Mouse (Mus musculus) brain, embryonic 18.5 days (tissue): Measurements from ENCODE around the gene Fam129b.

ENCODE experiments used
- DNase-seq: peaks from one replicate; pipeline ENCODE4 v3.0.0-alpha.2; 2012; ENCODE audit warnings: low read depth, low spot score

Gene Fam129b

DNA sequence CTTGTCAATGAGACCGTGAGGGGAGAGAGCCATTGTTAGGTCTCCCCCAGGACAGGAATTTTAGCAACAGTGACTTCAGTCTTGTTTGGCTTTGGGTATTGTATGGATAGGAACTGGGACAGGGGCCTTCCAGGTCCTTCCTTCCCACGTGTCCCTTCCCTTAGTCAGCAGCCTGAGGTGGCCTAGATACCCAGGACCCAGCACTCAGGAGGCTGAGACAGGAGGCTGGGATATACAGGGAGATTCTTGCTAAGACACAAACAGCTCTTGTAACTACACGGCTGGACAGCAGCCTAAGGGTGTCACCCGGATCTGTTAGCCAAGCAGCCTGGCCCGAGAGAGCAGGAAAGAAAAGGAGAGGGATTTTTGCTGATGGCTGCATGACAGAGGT is 16.3 kb upstream of the Fam129b start:
- DNase-seq = no peak

DNA sequence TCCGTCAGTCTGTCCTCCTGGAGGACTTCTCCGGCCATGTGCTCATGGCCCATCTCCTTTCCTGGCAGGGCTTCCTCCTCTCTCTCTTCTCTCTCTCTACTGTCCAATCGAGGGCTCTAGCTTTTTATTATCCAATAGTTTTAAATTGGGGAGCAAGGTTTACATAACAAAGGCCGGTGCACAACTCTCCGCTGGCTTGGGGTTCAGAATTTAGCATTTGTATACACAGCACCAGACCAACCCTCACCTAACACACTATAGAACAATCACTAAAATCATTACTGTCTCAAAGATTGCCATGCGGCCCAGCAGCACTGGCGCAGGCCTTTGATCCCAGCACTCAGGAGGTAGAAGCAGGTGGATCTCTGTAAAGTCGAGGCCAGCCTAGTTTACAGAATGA is 15.1 kb upstream of the Fam129b start:
- no peak for DNase-seq

DNA sequence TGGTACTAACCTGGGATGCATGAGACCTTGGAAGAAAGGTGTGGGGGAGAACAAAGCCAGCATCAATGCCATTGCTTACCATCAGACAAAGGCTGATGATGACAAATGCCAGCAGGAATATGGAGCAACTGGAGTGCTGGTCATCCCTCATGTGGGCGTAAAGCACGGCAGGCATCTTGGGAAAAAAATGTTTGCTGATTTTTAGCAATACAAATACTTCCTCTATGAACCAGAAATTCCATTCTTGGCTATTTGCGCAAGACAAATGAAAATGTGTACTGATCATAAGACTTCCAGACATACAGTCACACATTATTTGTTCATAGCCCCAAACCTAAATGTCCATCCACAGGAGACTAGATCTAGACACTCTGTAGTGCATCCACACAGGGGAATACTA is 12.6 kb upstream of the Fam129b start:
- no peak for DNase-seq

DNA sequence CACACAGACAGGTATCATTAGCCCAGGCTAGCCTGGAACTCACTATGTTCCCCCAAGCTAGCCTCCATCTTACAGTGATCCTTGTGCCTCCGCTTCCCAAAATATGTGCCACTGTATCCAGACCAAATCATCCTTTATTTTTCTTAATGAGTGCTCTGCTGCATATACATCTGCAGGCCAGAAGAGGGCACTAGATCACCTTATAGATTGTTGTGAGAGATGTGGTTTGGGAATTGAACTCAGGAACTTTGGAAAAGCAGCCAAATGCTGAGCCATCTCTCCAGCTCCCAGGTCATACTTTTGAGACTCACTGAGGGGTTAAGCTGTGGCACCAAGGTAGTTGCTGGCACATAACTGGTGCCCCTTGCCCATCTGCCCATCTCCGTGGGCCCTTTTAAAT is 11.2 kb upstream of the Fam129b start:
- DNase-seq = no peak

DNA sequence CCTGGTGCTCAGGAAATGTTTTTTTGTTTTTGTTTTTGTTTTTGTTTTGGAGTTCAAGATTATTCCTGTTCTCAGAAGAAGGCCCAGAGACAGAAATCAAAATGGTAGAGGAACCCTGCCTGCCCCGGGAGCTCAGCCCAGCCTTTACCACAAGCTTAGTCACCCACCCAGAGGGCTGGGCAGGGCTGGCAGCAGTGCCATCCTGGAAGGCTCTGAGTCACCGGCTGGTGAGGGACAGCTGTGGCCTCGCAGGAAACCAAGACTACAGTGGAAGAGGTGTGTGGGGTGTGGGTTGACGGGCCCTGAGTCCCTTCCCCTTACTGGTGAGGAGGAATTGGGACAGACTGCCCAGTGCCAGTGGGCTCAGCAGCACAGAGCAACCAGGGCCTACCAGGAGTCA is 8.6 kb upstream of the Fam129b start:
- no peak for DNase-seq

DNA sequence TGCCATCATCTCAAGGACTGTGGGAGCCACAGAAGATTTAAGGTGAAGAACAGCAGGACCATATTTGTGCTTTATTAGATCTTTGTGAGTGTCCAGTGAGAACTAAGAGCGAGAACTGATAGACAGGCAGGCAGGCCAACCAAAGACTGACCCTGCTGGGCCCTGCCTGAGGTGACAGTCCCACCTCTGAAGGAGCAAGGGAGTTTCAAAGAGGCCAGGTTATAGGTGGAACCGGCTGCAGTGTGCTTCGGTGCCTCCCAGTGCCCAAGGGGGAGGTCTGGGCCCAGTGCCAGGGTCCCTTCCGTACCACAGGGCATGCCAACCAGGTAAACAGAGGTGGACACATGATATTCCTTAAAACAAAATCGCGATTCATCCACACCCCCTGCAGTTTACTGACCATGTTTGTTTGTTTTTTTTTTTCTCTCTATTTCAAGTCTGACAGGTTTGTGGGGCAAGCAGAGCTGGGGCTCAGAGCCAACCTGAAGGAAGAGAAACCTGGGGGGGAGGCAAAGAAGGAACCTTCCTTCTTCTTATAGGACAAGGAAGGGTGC is 6.1 kb upstream of the Fam129b start:
- no peak for DNase-seq

DNA sequence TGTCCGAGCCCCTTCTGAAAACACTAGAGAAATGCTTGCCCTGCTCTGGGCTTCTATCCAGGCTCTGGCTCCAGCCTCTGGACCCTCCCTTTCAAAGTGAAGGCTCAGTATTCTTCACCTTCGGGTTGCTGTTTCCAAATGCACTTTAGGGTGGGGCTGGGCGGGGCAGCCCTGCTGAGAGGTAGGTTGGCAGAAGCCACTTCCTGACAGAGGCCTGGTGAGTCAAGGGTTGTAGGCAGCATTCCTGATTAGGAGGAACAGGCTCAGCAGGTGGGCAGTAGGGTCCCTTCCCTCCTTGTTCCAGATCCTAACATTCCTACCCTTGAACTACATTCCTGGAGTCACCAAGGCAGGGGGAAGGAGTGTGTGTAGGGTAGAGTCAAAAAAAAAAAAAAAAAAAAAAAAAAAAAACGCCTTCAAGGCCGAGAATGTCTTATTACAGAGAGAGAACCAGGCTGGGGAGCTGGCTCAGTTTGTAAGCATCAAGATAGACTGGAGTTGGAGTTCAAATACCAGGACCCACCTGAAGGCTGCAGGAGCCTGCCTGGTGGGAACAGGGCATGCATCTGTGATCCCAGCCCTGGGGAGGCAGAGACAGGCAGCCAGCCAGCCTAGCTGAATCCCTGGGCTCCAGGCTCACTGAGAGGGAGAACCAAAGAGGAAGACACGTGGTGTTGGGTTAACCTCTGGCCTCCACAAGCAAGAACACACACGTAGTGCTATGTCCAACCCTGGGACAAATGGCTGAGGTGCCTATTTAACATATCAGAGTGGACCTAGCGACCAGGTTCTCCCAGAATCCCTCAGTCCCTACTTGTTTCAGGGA is 5.4 kb upstream of the Fam129b start:
- DNase-seq = no peak

DNA sequence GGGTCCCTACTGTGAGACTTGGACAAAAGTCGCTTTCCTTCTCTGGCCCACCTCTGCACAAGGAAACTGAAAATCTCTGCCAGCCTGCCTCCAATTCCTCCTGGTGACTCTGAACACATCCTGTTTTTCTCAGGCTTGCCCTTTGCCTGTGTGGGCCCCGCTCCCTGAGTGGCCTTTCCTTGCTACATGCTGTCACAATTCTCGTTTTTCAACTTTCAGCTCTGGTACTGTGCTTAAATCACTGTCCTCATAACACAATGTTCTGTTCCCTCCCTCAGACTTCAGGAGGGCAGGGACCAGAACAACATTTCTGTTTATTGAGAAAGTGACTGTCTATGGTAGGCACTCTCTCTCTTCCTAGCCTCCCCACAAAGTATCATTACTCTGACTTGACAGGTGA is 1.8 kb upstream of the Fam129b start:
- DNase-seq = no peak

DNA sequence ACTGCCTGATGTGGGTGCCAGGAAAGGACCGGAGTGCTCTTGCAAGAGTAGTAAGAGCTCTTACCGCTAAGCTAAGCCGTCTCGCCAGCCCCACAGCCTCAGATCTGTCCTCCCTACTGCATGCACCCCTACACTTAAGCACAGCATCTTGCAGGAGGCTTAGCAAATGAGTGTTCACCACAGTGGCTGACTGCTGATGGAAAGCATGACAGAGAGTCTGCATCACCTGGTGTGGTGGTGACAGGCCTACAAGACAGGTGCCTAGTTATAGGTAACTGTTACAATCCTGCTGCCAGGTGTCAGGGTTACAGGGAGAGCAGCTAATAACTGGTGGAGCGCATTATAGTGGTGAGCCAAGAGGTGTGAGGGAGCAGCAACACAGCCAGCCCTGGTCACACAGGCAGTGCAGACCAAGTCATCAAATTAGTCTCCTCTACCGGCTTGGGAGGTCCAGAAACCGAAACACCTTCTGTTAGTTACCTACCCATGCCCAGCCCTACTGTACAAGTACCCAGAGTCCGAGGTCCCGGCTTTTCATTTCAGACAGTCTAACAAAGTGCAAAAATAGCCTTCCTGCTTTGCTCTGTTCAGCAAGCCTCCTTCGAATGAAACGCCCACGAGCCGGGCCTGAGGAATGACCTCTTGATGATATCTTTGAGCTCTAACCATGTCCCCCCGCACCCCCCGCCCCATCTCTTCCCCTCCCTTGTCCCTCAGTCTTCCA is 801 bp upstream of the Fam129b start:
- DNase-seq = no peak

DNA sequence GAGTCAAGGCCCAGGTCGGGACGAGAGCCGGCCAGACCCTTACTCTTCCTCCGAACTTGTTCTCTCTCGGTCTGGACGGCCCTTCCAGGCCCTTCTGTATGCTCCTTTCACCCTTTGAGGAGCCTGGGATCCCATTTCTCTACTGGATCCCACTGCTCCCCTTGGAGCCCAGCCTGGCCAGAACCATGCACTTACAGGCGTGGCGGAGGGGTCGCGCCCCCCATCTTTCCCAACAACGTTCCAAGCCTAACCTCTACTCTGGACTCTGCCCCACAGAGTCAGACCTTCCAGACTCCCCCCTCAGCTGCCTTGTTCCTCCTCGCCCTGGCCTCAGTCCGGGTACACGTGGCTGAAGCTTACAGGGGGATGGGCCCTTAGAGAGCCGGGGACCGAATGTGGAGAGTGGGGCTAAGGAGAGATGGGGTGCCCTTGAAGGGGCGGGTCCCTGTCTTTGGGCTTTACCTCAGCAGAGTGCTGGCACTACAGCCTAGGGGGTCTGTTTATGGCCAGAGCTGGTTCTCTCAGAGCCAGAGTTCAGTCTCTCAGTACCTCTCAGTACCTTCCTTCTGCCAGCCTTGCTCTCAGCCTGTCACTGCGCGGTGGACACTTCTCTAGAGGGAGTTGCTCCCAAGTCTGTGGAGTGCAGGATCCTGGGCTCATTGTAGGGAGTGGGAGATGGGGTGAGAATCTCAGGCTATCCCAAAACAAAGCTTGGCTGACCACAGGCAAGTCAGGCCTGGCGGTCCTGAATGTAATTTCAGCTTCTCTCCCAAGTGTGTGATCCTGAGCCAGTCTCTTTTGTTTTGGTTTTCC is 782 bp downstream of the Fam129b start:
- DNase-seq = no peak

DNA sequence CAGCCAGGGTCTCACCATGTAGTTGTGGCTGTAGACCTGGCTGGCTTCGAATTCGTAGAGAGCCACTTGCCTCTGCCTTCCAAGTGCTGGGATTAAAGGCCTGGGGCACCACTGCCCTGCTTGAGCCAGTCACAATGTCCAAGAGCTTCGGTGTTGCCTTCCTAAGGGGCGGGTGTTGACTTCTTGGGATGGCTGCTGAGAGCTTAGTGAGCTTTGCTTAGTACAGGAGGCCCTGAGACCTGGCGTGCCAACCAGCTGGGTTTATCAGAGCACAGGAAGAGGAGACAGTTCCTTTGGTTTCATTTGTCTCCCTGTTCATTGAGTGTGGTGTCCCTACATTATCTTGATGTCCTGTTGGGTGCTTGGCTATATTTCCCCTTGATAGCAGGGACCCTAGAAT is 1.4 kb downstream of the Fam129b start:
- DNase-seq = no peak

DNA sequence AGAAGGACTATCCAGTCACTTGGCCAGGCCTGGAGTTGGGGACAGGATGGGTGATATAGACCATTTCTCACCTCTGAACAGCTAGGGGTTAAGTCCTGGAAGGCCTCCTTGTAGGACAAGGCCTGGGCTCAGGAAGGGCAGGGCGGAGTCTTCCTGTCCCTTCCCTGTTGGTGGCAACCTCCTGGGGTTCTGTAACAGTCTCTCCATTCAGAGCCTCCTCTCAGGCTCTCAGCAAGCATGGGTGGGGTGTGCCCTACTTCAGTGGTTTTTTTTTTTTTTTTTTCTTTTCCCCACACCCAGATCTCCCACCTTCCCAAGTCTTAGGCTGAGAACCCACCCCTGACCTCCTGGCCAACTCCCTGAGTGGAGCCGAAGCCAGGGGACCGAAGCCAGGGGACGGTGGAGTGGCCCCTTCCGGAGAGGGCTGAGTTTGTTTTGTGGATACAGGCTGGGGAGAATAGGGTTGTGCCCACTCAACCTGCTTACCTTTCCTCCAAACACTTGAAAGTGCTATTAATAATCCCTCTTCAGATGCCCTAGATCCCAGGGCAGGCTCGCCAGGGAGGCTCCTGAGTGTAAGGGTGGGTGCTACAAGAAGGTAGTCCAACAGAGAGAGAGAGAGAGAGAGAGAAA is 2.0 kb downstream of the Fam129b start:
- no peak for DNase-seq

DNA sequence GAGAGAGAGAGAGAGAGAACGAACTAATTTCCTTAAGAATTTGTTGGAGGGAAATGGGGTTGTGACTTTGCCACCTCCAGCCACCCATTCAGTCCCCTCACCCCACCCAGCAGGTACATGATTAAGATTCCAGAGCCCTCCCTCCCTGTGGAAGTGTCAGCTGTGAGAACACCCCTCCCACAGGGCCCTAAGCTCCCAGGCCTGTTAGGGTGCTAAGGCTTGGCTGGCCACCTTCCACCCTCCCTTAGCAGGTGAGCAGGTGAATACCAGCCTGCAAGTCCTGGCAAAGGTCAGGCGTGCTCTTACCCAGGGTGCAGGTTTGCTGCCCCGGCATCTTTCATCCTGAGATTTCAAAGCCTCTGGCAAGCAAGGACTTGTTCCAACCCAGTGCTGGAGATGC is 2.5 kb downstream of the Fam129b start:
- no peak for DNase-seq

DNA sequence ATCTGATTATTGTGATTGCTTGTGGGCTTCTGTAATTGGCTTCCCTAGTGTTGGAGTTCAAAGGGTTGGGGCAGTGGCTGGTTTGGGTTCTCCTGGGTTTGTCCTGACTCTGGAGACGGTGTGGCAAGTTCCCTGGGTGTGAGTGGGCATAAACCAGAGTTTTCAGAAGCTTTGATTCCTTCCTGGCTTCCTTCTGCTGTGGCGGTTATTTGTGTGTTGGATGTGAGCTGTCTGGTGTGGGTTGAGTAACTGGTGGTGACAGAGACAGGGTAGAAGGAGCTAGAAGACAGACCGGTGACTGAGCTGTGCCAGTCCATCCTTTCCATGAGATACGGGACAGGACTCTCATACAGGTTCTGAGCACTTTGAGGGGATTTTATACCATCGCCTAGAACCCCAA is 3.7 kb downstream of the Fam129b start:
- no peak for DNase-seq

DNA sequence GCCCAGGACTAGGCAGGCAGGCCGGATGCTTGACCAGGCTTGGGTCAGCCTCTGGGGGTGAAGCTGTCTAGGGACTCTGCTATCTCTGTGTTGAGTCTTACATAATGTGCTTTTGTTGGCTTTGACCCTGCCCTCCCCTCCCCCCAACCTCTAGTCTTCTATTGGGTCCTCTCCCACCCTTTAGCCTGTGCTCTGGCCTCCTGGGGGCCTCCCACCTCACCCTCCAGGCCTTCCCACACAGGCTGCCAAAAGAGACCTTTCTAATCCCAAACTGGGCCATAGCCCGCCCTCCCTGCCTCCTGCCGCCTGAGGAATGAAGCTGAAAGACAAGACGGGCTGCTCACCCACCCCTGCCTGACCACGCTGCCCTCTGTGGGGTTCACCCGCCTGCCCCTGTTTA is 5.1 kb downstream of the Fam129b start:
- no peak for DNase-seq

DNA sequence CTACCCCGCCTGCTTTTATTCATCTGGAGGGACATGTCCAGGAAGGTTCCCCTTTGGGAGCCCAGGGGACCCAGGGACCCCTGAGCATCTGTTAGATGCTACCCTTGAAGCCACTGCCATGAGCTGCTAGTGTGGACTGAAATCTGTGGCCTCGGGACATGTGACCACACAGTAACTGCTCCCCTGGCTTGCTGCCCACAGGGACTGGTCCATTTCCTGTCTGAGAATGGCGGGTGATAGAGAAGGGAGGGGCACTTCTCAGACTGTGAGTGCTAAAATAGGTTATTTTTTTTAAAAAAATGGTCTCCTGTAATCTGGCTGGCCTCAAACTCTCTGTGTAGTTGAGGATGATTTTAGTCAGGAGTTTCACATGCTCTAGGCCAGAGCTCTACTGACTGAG is 5.8 kb downstream of the Fam129b start:
- DNase-seq = no peak

DNA sequence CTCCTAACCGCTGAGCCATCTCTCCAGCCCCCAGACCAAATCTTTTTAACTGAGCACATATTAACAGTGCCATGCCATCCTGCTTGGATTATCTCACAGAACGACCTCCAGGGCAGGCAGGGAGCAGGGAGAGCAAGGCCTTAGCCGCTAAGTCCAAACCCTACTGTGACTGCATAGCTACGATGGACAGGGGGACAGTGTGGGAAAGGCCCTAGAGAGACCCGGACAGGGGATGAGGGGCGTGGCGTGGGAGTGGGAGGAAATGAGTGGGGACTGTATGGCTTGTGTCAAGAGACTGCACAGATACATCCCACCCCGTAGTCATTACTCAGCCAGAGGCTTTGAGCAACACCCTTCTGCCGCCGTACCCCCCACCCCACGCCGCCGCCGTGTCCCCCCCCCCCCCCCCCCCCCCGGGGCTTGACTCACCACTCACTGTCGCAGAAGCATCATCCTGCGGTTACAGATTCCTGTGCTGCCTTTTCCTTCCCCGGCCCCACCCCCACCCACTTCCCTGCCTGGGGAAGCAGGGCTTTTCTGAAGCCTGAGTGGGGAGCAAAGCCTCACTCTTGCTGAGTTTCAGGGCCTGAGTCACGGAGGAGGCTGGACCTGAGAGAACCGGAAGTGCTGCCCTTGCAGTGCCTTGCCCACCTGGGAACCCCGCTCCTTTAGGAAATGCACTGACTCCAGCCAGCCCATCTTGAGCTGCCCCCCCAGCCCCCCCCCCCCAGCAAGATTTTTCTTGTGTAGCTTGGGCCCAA is 6.5 kb downstream of the Fam129b start:
- DNase-seq = no peak

DNA sequence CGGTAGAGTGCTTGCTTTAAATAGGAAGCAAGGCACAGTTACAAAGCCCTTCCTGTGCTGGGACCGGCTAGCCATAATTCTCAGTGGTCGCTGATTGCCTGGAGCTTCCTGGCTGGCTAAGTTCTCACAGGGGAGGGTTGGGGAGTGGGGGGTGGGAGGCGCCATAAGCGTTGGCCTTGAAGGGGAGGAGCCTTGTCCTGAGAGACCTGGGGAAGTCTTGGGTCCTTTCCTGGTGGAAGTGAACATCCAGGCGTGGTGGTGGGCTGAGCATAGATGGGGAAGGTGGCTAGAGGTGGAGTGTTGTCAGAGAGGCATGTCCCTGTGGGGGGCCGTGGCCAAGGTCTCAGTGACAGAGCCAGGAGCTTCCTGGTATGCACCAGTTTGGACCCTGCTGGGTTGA is 8.8 kb downstream of the Fam129b start:
- DNase-seq = no peak

DNA sequence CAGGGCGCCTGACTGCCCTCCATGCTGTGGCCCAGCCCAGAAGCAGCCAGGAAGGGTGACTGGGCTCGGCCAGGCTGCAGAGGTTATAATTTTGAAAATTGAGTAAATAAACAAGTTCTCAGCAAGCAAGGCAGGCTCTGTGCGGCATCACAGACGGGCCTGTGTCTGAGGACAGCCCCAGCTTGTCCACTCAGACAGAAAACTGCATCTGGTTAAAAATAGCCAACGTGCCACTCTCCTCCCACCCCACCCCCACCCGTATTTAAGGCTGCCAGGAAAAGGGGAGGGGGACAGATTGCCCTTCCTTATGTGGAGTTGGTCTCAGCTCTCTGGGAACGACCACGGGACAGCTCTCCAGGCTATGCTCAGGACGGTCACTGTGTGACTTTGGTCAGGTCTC is 12.1 kb downstream of the Fam129b start:
- no peak for DNase-seq

DNA sequence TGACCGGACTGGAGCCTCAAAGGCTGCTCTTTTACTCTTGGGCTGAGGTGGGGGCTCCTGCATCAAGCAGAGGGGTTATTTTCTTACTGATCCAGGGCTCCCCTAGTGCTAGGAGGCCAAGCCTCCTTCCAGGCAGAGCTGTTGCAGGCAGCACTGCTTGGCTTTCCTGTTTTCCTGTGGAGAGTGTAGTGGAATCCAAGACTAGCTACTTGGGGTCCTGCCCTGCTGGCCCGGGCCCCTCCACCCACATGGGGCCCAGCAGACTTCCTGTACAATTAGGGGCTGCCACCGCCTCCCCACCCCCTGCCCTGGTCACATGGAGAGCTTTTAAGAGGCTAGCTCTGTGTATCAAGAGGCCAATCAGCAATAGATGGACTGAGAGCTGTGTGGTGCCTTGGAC is 12.6 kb downstream of the Fam129b start:
- DNase-seq = no peak

DNA sequence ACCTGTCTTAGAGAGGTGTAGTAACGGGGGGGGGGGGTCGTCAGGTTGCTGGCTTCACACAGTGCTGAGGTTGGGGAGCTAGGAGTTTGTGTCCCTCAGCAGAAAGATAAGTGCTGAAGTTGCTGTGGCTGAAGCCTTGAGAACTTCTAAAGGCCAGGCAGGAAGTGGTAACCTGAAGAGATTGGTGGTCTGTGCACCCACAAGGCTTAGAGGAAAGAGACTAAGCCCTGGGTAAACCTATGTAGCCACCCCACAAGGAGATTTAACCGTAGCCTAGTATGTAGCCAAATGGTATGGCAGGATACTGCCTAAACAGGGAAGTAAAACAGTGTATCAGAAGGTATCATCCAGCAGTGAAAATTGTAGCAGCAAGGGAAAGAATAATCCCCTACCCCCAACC is 14.4 kb downstream of the Fam129b start:
- no peak for DNase-seq
